Comparison of ENCODE assay signal across 14 mouse cellular contexts in the genomic region with DNA sequence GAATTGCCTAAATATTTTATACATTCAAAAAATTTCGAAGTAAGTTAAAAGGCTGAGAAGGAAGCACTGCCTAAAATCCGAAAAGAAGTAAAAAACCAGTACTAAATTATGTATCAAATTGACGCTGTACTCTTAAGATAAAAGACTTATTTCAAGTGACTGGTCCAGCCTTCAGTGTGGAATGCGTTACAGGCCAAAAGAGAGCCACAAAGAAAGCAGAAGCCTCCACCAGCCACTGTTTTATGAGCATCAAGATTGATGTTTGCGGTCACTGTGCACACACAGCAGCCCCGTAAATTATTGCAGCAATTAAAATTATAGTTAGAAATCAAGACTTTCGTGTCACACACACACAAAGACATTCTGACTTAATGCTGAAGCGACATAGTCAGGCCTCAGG.
"Had no signal": no experiment of that assay in that cellular context is flagged by ENCODE, and none has a peak within 500 bp of the region (broad histone marks: within the 10 kb centered on the region; RNA-seq: fewer than 3 reads in every experiment).

No protein-coding gene starts in this region.

- H3K4me2 ChIP-seq: limb, embryonic 13.5 days; liver, embryonic 12.5 days; liver, embryonic 15.5 days; midbrain, embryonic 11.5 days had no signal

- H3K4me3 ChIP-seq: layer of hippocampus, adult 2 months; limb, embryonic 10.5 days; limb, embryonic 13.5 days; liver, embryonic 12.5 days; liver, embryonic 15.5 days; megakaryocyte, embryonic 14.5 days had no signal

- H3K9ac ChIP-seq: limb, embryonic 13.5 days; liver, embryonic 12.5 days; liver, embryonic 15.5 days had no signal

- ATAC-seq: intestine, postnatal 0 days; liver, embryonic 12.5 days; lung, postnatal 0 days had no signal

- H3K36me3 ChIP-seq: limb, embryonic 10.5 days; limb, embryonic 13.5 days; liver, embryonic 12.5 days; liver, embryonic 15.5 days had no signal

- H3K27ac ChIP-seq: layer of hippocampus, adult 2 months; limb, embryonic 10.5 days; limb, embryonic 13.5 days; liver, embryonic 12.5 days; liver, embryonic 15.5 days had no signal

- H3K9me3 ChIP-seq: limb, embryonic 10.5 days; liver, embryonic 15.5 days had no signal

- DNase-seq: layer of hippocampus, adult 9-11 months; liver; midbrain, embryonic 14.5 days; thymus, adult 18-20 months; thymus, postnatal 36 days had no signal

- H3K27me3 ChIP-seq: limb, embryonic 13.5 days; liver, embryonic 12.5 days; liver, embryonic 15.5 days; megakaryocyte, embryonic 14.5 days had no signal
